Mouse (Mus musculus) spleen, postnatal 14 days (tissue): ENCODE data around the gene Prpsap1.
A peak's percentile ranks its signal among the peaks of the same experiment; 100 is the strongest.
"Not testable (repeated sequence)": the region's sequence is repeated elsewhere in the genome, so short reads cannot be mapped to it uniquely, and the experiment has no call there.

Source experiments
- DNase-seq, 2 experiments: peaks; one replicate each; pipeline ENCODE4 v3.0.0; 2021 to 2022; ENCODE audit warnings: low spot score in 2 of 2

Prpsap1 gene

GRCm38 (mm10) chr11:116429862-116430613 lies 64.0 kb downstream of the Prpsap1 start:
- no peak for DNase-seq

GRCm38 (mm10) chr11:116428872-116429859 lies 64.8 kb downstream of the Prpsap1 start:
- no peak for DNase-seq

- DNase-seq: no peak
Observed at GRCm38 (mm10) chr11:116426852-116427575, 67.0 kb downstream of the Prpsap1 start.

- not testable (repeated sequence) for DNase-seq
Observed at GRCm38 (mm10) chr11:116426328-116426727, 67.7 kb downstream of the Prpsap1 start.

- no peak for DNase-seq
Observed at GRCm38 (mm10) chr11:116424621-116425407, 69.2 kb downstream of the Prpsap1 start.

GRCm38 (mm10) chr11:116423782-116424620 lies 70.0 kb downstream of the Prpsap1 start:
- peak; percentile 47 to 58 for DNase-seq

- no peak for DNase-seq
Observed at GRCm38 (mm10) chr11:116423214-116423613, 70.8 kb downstream of the Prpsap1 start.

- no peak for DNase-seq
Observed at GRCm38 (mm10) chr11:116422562-116422961, 71.4 kb downstream of the Prpsap1 start.

GRCm38 (mm10) chr11:116421102-116421501 lies 72.9 kb downstream of the Prpsap1 start:
- no peak for DNase-seq
